Mouse (Mus musculus) myocyte (in vitro differentiated cells): ENCODE results near the gene Grm8. TPM values are rescaled to one million over a fixed set of nuclear protein-coding genes. Genes with fewer than 3 reads are reported as not detected.

Experiments
- H3K27me3 ChIP-seq: one replicate; pipeline ENCODE4 v1.6.1; 2011; ENCODE audit not compliant: control insufficient read depth, insufficient read depth, insufficient read length
- H3K36me3 ChIP-seq: one replicate; pipeline ENCODE4 v1.6.1; 2011; ENCODE audit not compliant: control insufficient read depth, insufficient read depth
- H3K4me2 ChIP-seq: one replicate; pipeline ENCODE4 v1.6.1; 2011; ENCODE audit warnings: low read depth, control low read depth
- H3K4me3 ChIP-seq: one replicate; pipeline ENCODE4 v1.5.1; 2011; ENCODE audit warnings: mild to moderate bottlenecking, control low read depth, moderate library complexity
- H3K79me2 ChIP-seq: one replicate; pipeline ENCODE4 v1.6.1; 2011; ENCODE audit not compliant: control insufficient read depth, insufficient read depth
- H3ac ChIP-seq: one replicate; pipeline ENCODE4 v1.6.1; 2011; ENCODE audit not compliant: control insufficient read depth, insufficient read length
- CEBPB ChIP-seq: IDR thresholded peaks from 2 replicates; pipeline ENCODE4 v1.6.1; 2011; ENCODE audit warnings: mild to moderate bottlenecking, moderate library complexity; ENCODE audit not compliant: poor library complexity, insufficient read depth, severe bottlenecking
- E2F4 ChIP-seq: IDR thresholded peaks from one replicate; pipeline ENCODE4 v1.6.1; 2011; ENCODE audit warnings: mild to moderate bottlenecking, control low read depth, moderate library complexity; ENCODE audit not compliant: insufficient read depth
- MAX ChIP-seq: IDR thresholded peaks from one replicate; pipeline ENCODE4 v1.6.1; 2011; ENCODE audit warnings: low read depth, mild to moderate bottlenecking, control low read depth
- MYOD1 ChIP-seq, 3 experiments: IDR thresholded peaks; one replicate each; pipeline ENCODE4 v1.6.1; 2011; ENCODE audit warnings: control low read depth in 2 of 3, low read depth in 2 of 3, mild to moderate bottlenecking in 2 of 3, moderate library complexity in 1 of 3; ENCODE audit not compliant: insufficient read length in 2 of 3, control insufficient read depth in 1 of 3
- MYOG ChIP-seq, 3 experiments: IDR thresholded peaks; one replicate each; pipeline ENCODE4 v1.6.1; 2011; ENCODE audit warnings: control low read depth in 2 of 3, low read depth in 2 of 3, mild to moderate bottlenecking in 2 of 3; ENCODE audit not compliant: insufficient read length in 2 of 3, control insufficient read depth in 1 of 3, insufficient read depth in 1 of 3
- POLR2A ChIP-seq: IDR thresholded peaks from one replicate; pipeline ENCODE4 v1.6.1; 2011; ENCODE audit warnings: low read depth, mild to moderate bottlenecking, control low read depth, moderate library complexity; ENCODE audit not compliant: insufficient read length
- POLR2AphosphoS2 ChIP-seq: IDR thresholded peaks from one replicate; pipeline ENCODE4 v1.6.1; 2011; ENCODE audit warnings: low read depth, control low read depth; ENCODE audit not compliant: insufficient read length
- REST ChIP-seq: IDR thresholded peaks from one replicate; pipeline ENCODE4 v1.6.1; 2011; ENCODE audit warnings: mild to moderate bottlenecking, control low read depth, moderate library complexity; ENCODE audit not compliant: insufficient read depth, insufficient read length
- SRF ChIP-seq: IDR thresholded peaks from one replicate; pipeline ENCODE4 v1.6.1; 2011; ENCODE audit warnings: low read depth; ENCODE audit not compliant: control insufficient read depth, insufficient read length
- TCF12 ChIP-seq: IDR thresholded peaks from one replicate; pipeline ENCODE4 v1.6.1; 2011; ENCODE audit warnings: mild to moderate bottlenecking, control low read depth; ENCODE audit not compliant: poor library complexity, insufficient read depth, severe bottlenecking
- TCF3 ChIP-seq: IDR thresholded peaks from one replicate; pipeline ENCODE4 v1.6.1; 2011; ENCODE audit warnings: low read depth, control low read depth; ENCODE audit not compliant: insufficient read length
- USF1 ChIP-seq: IDR thresholded peaks from one replicate; pipeline ENCODE4 v1.6.1; 2011; ENCODE audit warnings: low read depth, mild to moderate bottlenecking, control low read depth, moderate library complexity
- polyA plus RNA-seq: library from polyadenylated mRNA; unstranded; fragments of >200 nt; fragmentation: generic; extraction: Trizol; gene quantifications from one replicate; pipeline ENCODE4 v1.2.1, GENCODE M21; 2012; ENCODE audit warnings: missing spikeins

Grm8 gene
- polyA plus RNA-seq, 1 experiment, result not detected

DNA sequence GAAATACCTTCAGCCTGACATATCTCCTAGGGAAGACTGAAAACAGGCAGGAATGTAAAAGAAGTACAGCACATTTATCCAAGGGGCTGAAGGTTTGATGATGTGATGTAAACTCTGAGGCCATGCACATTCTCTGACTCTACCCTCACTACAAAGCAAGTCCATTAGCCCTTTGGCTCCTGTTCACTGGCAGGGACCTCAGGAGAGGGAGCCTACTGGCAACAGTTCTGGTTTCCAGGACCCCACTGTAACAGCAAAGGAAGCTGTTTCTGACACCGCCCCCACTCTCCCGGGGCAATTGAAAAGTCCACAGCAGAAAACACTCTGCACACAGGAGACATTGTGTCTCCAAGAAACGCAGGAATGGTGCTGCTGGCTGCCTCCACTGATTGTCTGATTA, 817.6 kb downstream of the Grm8 start:
- Histone ChIP-seq H3K4me3 (no peak overlapping the region), H3K36me3 (no peaks in the 10 kb centered on the region), H3K27me3 (no peaks in the 10 kb centered on the region), H3K79me2 (no peaks in the 10 kb centered on the region), H3K4me2 (no peak overlapping the region), H3ac (no peak overlapping the region)
- TF ChIP-seq TCF12 (no peak), MYOD1 (IDR thresholded peaks at IDR 0.05; ENCODE audit: control insufficient read depth in 1 of 3, insufficient read length in 2 of 3, low read depth in 2 of 3) (no peak), CEBPB (no peak), MYOG (IDR thresholded peaks at IDR 0.05; ENCODE audit: control insufficient read depth in 1 of 3, insufficient read depth in 1 of 3, insufficient read length in 2 of 3, low read depth in 2 of 3) (no peak), SRF (no peak), POLR2AphosphoS2 (no peak), MAX (no peak), USF1 (no peak), POLR2A (no peak), REST (no peak), TCF3 (no peak), E2F4 (no peak)

DNA sequence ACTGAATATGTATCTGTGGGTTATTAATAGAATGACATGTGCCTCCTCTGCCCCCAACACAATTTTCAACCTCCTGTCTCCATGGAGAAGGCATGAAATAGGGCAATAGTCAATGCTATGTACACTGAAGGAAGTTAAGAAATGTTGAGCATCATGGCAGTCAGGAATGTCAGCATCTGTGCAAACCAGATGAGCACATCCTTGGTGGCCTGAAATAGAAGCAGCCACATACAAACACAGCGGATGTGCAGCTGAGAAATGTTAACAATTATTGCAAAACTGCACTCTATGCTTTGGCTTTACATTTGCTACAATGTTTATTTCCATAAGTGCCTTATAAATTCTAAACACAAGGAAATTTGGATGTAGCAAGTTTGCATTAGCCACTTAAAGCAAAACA, 819.0 kb downstream of the Grm8 start:
- Histone ChIP-seq H3K36me3 (no peaks in the 10 kb centered on the region), H3K4me2 (no peak overlapping the region), H3K4me3 (no peak overlapping the region), H3ac (no peak overlapping the region), H3K27me3 (no peaks in the 10 kb centered on the region), H3K79me2 (no peaks in the 10 kb centered on the region)
- TF ChIP-seq POLR2AphosphoS2 (no peak), MYOG (IDR thresholded peaks at IDR 0.05; ENCODE audit: control insufficient read depth in 1 of 3, insufficient read depth in 1 of 3, insufficient read length in 2 of 3, low read depth in 2 of 3) (no peak), MAX (no peak), TCF12 (no peak), REST (no peak), USF1 (no peak), TCF3 (no peak), POLR2A (no peak), CEBPB (no peak), SRF (no peak)

DNA sequence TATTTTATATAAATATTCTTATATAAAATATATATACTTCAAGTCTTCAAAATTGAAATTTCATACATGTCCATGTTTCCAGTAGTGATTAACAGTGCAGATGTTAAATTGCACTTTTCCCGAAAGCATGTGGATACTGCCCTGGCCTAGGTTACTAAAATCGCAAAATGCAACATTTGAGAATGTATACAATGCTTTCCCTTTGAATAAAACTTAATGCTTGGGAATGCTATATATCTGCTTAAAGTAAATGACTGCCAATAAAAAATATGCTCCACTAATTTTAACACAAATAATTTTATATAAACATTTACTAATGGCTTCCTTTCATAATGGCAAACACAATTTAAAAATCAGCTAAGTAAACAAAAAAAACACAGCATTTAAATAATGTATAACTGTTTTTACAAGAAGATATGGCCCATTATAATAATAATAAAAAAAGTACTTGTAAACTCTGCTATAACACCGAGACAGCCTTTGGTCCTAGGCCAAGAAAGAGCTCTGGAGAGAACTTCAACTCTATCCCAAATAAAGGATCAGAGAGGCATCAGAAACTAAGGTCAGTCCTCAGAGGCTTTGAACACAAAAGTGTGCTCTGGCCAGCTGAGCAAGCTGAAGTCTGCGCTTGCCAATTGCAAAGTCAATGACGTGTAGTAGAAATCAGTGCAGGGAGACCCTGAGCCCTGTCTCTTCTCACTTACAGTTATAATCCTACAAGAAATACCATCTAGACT, 820.5 kb downstream of the Grm8 start:
- TF ChIP-seq MYOD1 (IDR thresholded peaks at IDR 0.05; ENCODE audit: control insufficient read depth in 1 of 3, insufficient read length in 2 of 3, low read depth in 2 of 3) (no peak), REST (no peak), TCF12 (no peak), USF1 (no peak), E2F4 (no peak), MYOG (IDR thresholded peaks at IDR 0.05; ENCODE audit: control insufficient read depth in 1 of 3, insufficient read depth in 1 of 3, insufficient read length in 2 of 3, low read depth in 2 of 3) (no peak), CEBPB (no peak), TCF3 (no peak), POLR2AphosphoS2 (no peak), MAX (no peak), SRF (no peak), POLR2A (no peak)
- no peak overlapping the region for H3K4me3 ChIP-seq

DNA sequence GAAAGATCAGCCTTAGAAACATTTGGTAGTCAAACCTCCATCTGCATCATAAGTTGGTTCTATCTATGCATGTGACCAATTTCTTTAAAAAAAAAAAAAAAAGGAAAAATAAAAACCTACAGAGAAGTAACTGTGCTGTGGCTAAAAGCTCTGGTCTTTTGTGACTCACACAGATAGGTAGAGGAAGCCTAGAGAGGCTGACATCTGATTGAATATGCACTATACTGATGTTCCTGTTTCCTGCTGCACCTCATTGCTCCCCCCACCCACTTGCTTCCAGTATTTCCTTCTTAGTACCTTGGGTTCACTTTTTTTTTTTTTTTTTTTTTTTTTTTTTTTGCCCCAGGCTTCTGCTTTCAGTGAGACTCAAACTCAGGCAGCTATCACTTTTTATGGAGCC, 824.6 kb downstream of the Grm8 start:
- Histone ChIP-seq H3ac (no peak overlapping the region), H3K27me3 (no peaks in the 10 kb centered on the region), H3K4me2 (no peak overlapping the region), H3K36me3 (no peaks in the 10 kb centered on the region), H3K79me2 (no peaks in the 10 kb centered on the region), H3K4me3 (no peak overlapping the region)
- TF ChIP-seq TCF12 (no peak), MYOD1 (IDR thresholded peaks at IDR 0.05; ENCODE audit: control insufficient read depth in 1 of 3, insufficient read length in 2 of 3, low read depth in 2 of 3) (no peak), POLR2AphosphoS2 (no peak), E2F4 (no peak), MAX (no peak), REST (no peak), TCF3 (no peak), POLR2A (no peak), MYOG (IDR thresholded peaks at IDR 0.05; ENCODE audit: control insufficient read depth in 1 of 3, insufficient read depth in 1 of 3, insufficient read length in 2 of 3, low read depth in 2 of 3) (no peak)

More for the DNA sequence above, 820.5 kb downstream of the Grm8 start:
- Histone ChIP-seq H3K4me2 (no peak overlapping the region), H3K79me2 (no peaks in the 10 kb centered on the region), H3K36me3 (no peaks in the 10 kb centered on the region), H3ac (no peak overlapping the region), H3K27me3 (no peaks in the 10 kb centered on the region)

DNA sequence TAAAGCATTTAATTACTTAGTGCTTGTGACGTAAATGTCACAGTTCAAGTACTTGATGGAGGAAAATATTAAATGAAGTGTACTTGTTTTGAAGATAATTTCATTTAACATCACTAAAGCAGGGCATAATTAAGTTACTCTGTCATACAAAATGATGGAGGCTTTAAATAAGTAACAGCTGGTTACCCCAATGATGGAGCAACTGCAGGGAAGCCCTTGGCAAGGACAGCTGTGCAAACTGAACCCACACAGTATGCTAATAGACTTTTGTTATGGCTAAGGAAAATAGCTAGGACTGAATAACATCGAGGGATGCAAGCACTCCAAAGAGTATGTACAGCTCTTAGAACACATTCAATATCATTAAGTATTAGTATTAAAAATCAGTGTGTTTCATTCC, 829.6 kb downstream of the Grm8 start:
- H3K36me3 ChIP-seq, result no peaks in the 10 kb centered on the region
- TF ChIP-seq TCF3 (no peak), MYOG (IDR thresholded peaks at IDR 0.05; ENCODE audit: control insufficient read depth in 1 of 3, insufficient read depth in 1 of 3, insufficient read length in 2 of 3, low read depth in 2 of 3) (no peak), REST (no peak), MYOD1 (IDR thresholded peaks at IDR 0.05; ENCODE audit: control insufficient read depth in 1 of 3, insufficient read length in 2 of 3, low read depth in 2 of 3) (no peak), TCF12 (no peak), POLR2A (no peak), SRF (no peak)
- H3K79me2 ChIP-seq, result no peaks in the 10 kb centered on the region
- no peak overlapping the region for H3ac ChIP-seq
- H3K27me3 ChIP-seq, result no peaks in the 10 kb centered on the region
- H3K4me3 ChIP-seq, result no peak overlapping the region
- H3K4me2 ChIP-seq, result no peak overlapping the region
